Mouse (Mus musculus) liver, adult 2 months (tissue): ENCODE measurements at regions not wholly inside any gene's neighbourhood (a gene's known extent, or its start where the extent isn't known, plus 50 kb on each side); places are given as distances from the start of the nearest gene placed in this dataset.

Source experiments
- CTCF ChIP-seq: fragments of 200-500 bp; IDR thresholded peaks from 2 replicates; pipeline ENCODE4 v1.5.1; 2011; ENCODE audit warnings: low read depth, low read length, control low read depth
- POLR2A ChIP-seq: fragments of 200-500 bp; IDR thresholded peaks from 2 replicates; pipeline ENCODE4 v1.6.1; 2011; ENCODE audit warnings: low read length, control low read depth; ENCODE audit not compliant: insufficient read depth; ENCODE audit errors: extremely low read depth

DNA sequence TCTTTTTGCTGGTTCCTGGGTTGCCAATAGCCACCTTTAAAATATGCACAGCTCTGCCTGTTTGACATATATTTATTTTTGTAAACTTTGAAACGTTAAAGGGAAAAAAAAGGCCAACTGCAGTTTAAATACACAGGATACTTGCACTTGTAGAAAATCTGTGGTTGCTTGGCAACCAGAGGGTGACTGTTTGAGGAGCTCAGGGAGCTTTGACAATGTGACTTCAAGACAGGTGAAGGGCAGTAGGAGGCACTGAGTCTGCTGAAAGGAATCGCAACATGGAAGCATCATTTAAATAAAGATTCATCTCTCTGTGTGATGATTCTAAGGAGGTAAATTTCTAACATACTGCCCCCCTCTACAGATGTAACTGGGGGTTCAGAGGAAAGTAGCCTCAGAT lies 315.7 kb downstream of the Lrriq3 start:
- TF ChIP-seq POLR2A = no peak
- no peak for TF ChIP-seq CTCF
